ENCODE assay signal across 8 mouse cellular contexts in genomic region chr12:70799231-70800002, GRCm38 (mm10). TPM values are rescaled to one million over a fixed set of nuclear protein-coding genes. Genes with fewer than 3 reads are reported as not detected.
DNase-seq lines count a peak whose midpoint lies in the region; ATAC-seq lines count a peak whose summit lies in the region.

No protein-coding gene starts in this region.

- H3K4me3 ChIP-seq in heart, embryonic 14.5 days (ENCODE audit: control insufficient read depth in 1 of 2, insufficient read depth in 1 of 2, low read depth in 1 of 2, low read length in 2 of 2): no peak overlapping the region
- H3K4me3 ChIP-seq in liver, embryonic 12.5 days: no peak overlapping the region
- H3K4me3 ChIP-seq in hindbrain, embryonic 12.5 days: no peak overlapping the region

- WGBS in heart, embryonic 14.5 days: 19% methylated on average over 19 of the region's 19 CpGs
- WGBS in liver, embryonic 12.5 days (ENCODE audit: insufficient replicate concordance): 50% methylated on average over 19 of the region's 19 CpGs
- WGBS in hindbrain, embryonic 12.5 days: 56% methylated on average over 19 of the region's 19 CpGs

- peak overlapping the region; percentile 90 to 94 for H3K27ac ChIP-seq in heart, embryonic 14.5 days (replicated peaks in 1 of 2; ENCODE audit: control insufficient read depth in 1 of 2, insufficient read depth in 1 of 2, low read depth in 2 of 2, low read length in 2 of 2)
- no peak overlapping the region for H3K27ac ChIP-seq in liver, embryonic 12.5 days
- no peak overlapping the region for H3K27ac ChIP-seq in hindbrain, embryonic 12.5 days

- no peaks in the 10 kb centered on the region for H3K27me3 ChIP-seq in heart, embryonic 14.5 days (ENCODE audit: control insufficient read depth, insufficient read depth, low read length)
- H3K27me3 ChIP-seq in liver, embryonic 12.5 days (replicated peaks): no peaks in the 10 kb centered on the region
- no peaks in the 10 kb centered on the region; the same call in 1 of the 2 replicates for H3K27me3 ChIP-seq in hindbrain, embryonic 12.5 days

- H3K36me3 ChIP-seq in heart, embryonic 14.5 days (ENCODE audit: control insufficient read depth, insufficient read depth, low read length): no peaks in the 10 kb centered on the region
- H3K36me3 ChIP-seq in liver, embryonic 12.5 days: no peaks in the 10 kb centered on the region
- no peaks in the 10 kb centered on the region for H3K36me3 ChIP-seq in hindbrain, embryonic 12.5 days

- H3K4me1 ChIP-seq in heart, embryonic 14.5 days (ENCODE audit: control insufficient read depth in 2 of 2, insufficient read depth in 2 of 2, low read length in 2 of 2): peaks cover 32 to 45% of the 10 kb centered on the region in 2 experiments
- H3K4me1 ChIP-seq in liver, embryonic 12.5 days: peaks cover 9% of the 10 kb centered on the region; the same call in 1 of the 2 replicates
- H3K4me1 ChIP-seq in hindbrain, embryonic 12.5 days: peaks cover 10% of the 10 kb centered on the region

- peak; percentile 70 for ATAC-seq in heart, embryonic 14.5 days (ENCODE audit: insufficient number of reproducible peaks, insufficient read depth, low FRiP score, low read depth)
- no peak for ATAC-seq in liver, embryonic 12.5 days
- no peak for ATAC-seq in activated CD4-positive, CD25-positive, alpha-beta regulatory T cell, adult 4 months
- no peak for ATAC-seq in hindbrain, embryonic 12.5 days (ENCODE audit: low FRiP score)

- peak overlapping the region; percentile 56 for H3K9ac ChIP-seq in heart, embryonic 14.5 days (ENCODE audit: low read length)
- H3K9ac ChIP-seq in liver, embryonic 12.5 days: no peak overlapping the region
- H3K9ac ChIP-seq in hindbrain, embryonic 12.5 days: no peak overlapping the region

- no peaks in the 10 kb centered on the region for H3K9me3 ChIP-seq in heart, embryonic 14.5 days (ENCODE audit: control insufficient read depth, low read length)
- no peaks in the 10 kb centered on the region for H3K9me3 ChIP-seq in liver, embryonic 12.5 days (replicated peaks)
- H3K9me3 ChIP-seq in hindbrain, embryonic 12.5 days (replicated peaks): no peaks in the 10 kb centered on the region

- peak overlapping the region; percentile 38 for H3K4me2 ChIP-seq in heart, embryonic 14.5 days (ENCODE audit: low read length)
- H3K4me2 ChIP-seq in liver, embryonic 12.5 days: no peak overlapping the region
- no peak overlapping the region for H3K4me2 ChIP-seq in hindbrain, embryonic 12.5 days (replicated peaks)

- peak; percentile 25 for DNase-seq in gastrocnemius, adult 18-20 months (ENCODE audit: low spot score)
- no peak for DNase-seq in gastrocnemius, adult 8-10 months (ENCODE audit: low spot score in 2 of 2)
- peak; percentile 68 for DNase-seq in MN1 (ENCODE audit: low spot score)
- DNase-seq in lung, postnatal 25 days (ENCODE audit: low spot score): peak; percentile 86

RNA-seq across cellular contexts. Expression of gene Frmd6, which starts 25.9 kb away (rescaled TPM):
- total RNA-seq in gastrocnemius, adult 18-20 months (2021): 10 to 100 TPM; 10.2 to 18.8 TPM
- total RNA-seq in gastrocnemius, adult 8-10 months (2022): 10 to 100 TPM in 2 of 4 experiments, 1 to 10 TPM in 2; 8.7 to 13.6 (median 11.3) TPM
- 26.7 and 27.0 TPM in 2 replicates for polyA plus RNA-seq in heart, embryonic 14.5 days (2014; fragmentation: Nextera tagmentation; extraction: Ambion mirVana)
- 5.0 and 5.3 TPM in 2 replicates for polyA plus RNA-seq in liver, embryonic 12.5 days (2016; fragmentation: Nextera tagmentation; extraction: Ambion mirVana)
- 10 to 100 TPM; 14.2 to 19.3 TPM for polyA plus RNA-seq in activated CD4-positive, CD25-positive, alpha-beta regulatory T cell, adult 4 months (2017; shearing (Covaris generic))
- 28.2 and 33.3 TPM in 2 replicates for polyA plus RNA-seq in hindbrain, embryonic 12.5 days (2016; fragmentation: Nextera tagmentation; extraction: Ambion mirVana)

Comparison
In these comparisons a context has a peak if more than half of its experiments do, and no peak if none do; other contexts are left out.
1. DNase-seq: peak in gastrocnemius, adult 18-20 months (single experiment), MN1 (single experiment) and lung, postnatal 25 days (single experiment); none in gastrocnemius, adult 8-10 months (0 of 2).
2. H3K27ac ChIP-seq: peak in heart, embryonic 14.5 days (2 of 2); none in liver, embryonic 12.5 days (single experiment) and hindbrain, embryonic 12.5 days (single experiment).